Comparison of ENCODE assay signal across 8 mouse cellular contexts in the genomic region with DNA sequence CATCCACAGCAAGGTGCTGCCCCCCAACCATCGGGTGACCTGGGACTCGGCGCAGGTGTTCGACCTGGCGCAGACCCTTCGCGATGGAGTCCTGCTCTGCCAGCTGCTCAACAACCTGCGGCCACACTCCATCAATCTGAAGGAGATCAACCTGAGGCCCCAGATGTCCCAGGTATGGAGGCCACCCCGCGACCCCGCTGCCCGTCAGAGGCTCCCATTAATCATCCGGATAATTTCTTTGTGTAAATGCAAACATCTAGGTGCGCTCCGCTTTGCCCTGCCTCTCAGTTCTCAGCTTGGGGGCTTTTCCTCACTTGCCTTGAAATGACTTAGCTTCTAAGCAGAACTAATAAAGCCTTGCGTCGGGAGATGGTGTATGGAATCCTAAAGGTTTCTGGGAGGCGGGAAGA. TPM values are rescaled to one million over a fixed set of nuclear protein-coding genes. Genes with fewer than 3 reads are reported as not detected.
DNase-seq lines count a peak whose midpoint lies in the region; ATAC-seq and TF ChIP-seq lines count a peak whose summit lies in the region.

No protein-coding gene starts in this region.

- TF ChIP-seq CTCF in liver, embryonic 14.5 days (IDR thresholded peaks at IDR 0.05; ENCODE audit: low read depth): no peak

- H3K4me1 ChIP-seq in forebrain, embryonic 14.5 days (ENCODE audit: control insufficient read depth, insufficient read depth, low read length): no peaks in the 10 kb centered on the region
- peaks cover 0 to 3% of the 10 kb centered on the region in 2 experiments; a peak in 1 of 4 replicates for H3K4me1 ChIP-seq in liver, embryonic 14.5 days (replicated peaks; ENCODE audit: control insufficient read depth in 2 of 2, insufficient read depth in 2 of 2, low read length in 1 of 2)
- H3K4me1 ChIP-seq in stomach, embryonic 15.5 days: peaks cover 3% of the 10 kb centered on the region; the same call in 1 of the 2 replicates

- H3K36me3 ChIP-seq in forebrain, embryonic 14.5 days (ENCODE audit: control insufficient read depth, insufficient read depth, low read length): no peaks in the 10 kb centered on the region
- H3K36me3 ChIP-seq in liver, embryonic 14.5 days (replicated peaks; ENCODE audit: control insufficient read depth, insufficient read depth, low read depth): no peaks in the 10 kb centered on the region
- no peaks in the 10 kb centered on the region for H3K36me3 ChIP-seq in stomach, embryonic 15.5 days

- H3K4me2 ChIP-seq in forebrain, embryonic 14.5 days (ENCODE audit: low read length): peak overlapping the region; percentile 80
- H3K4me2 ChIP-seq in liver, embryonic 14.5 days (ENCODE audit: low read depth): peak overlapping the region; percentile 69
- H3K4me2 ChIP-seq in stomach, embryonic 15.5 days: peak overlapping the region; percentile 82

- H3K27me3 ChIP-seq in forebrain, embryonic 14.5 days (replicated peaks; ENCODE audit: control insufficient read depth, insufficient read depth, low read length): 0 out of 2 replicates have a peak, but pooled peaks cover 2% of the 10 kb centered on the region
- peaks cover 28% of the 10 kb centered on the region for H3K27me3 ChIP-seq in liver, embryonic 14.5 days (ENCODE audit: control insufficient read depth, insufficient read depth, low read length)
- no peaks in the 10 kb centered on the region for H3K27me3 ChIP-seq in stomach, embryonic 15.5 days (replicated peaks)

- H3K9ac ChIP-seq in forebrain, embryonic 14.5 days (ENCODE audit: low read length): peak overlapping the region; percentile 72
- H3K9ac ChIP-seq in liver, embryonic 14.5 days (replicated peaks): no peak overlapping the region
- H3K9ac ChIP-seq in stomach, embryonic 15.5 days: 0 out of 2 replicates have a peak overlapping the region, but pooled peaks have one; percentile 26

- no peak for DNase-seq in frontal cortex, postnatal 14 days (ENCODE audit: low spot score in 2 of 2)
- peak; percentile 22 for DNase-seq in 3T3-L1 (ENCODE audit: low read depth, low spot score)
- peak; percentile 42 for DNase-seq in forebrain, embryonic 14.5 days (ENCODE audit: low spot score)
- DNase-seq in liver, embryonic 14.5 days (ENCODE audit: low read depth in 3 of 3, low spot score in 3 of 3): no peak
- no peak for DNase-seq in MN1 (ENCODE audit: low spot score)
- DNase-seq in layer of hippocampus, adult 18-20 months (ENCODE audit: low spot score in 2 of 2): no peak

- H3K4me3 ChIP-seq in forebrain, embryonic 14.5 days (ENCODE audit: low read depth, low read length): peak overlapping the region; percentile 66
- H3K4me3 ChIP-seq in liver, embryonic 14.5 days (ENCODE audit: insufficient read depth in 1 of 2, low read depth in 2 of 2, low read length in 2 of 2): peak overlapping the region; percentile 46 to 50
- peak overlapping the region; percentile 70 for H3K4me3 ChIP-seq in stomach, embryonic 15.5 days (replicated peaks)

- under 1% methylated on average over 18 of the region's 18 CpGs for WGBS in forebrain, embryonic 14.5 days
- WGBS in liver, embryonic 14.5 days (ENCODE audit: insufficient replicate concordance): under 1% methylated on average over 18 of the region's 18 CpGs
- under 1% methylated on average over 18 of the region's 18 CpGs for WGBS in stomach, embryonic 15.5 days

- peak; percentile 5; the same call in 1 of the 2 replicates for ATAC-seq in frontal cortex, adult (ENCODE audit: low TSS enrichment)
- ATAC-seq in forebrain, embryonic 14.5 days: no peak
- ATAC-seq in liver, embryonic 14.5 days (ENCODE audit: insufficient read depth): no peak; the same call in 1 of the 2 replicates
- ATAC-seq in stomach, embryonic 15.5 days (ENCODE audit: insufficient read depth, low FRiP score, low read depth): no peak

- no peaks in the 10 kb centered on the region for H3K9me3 ChIP-seq in forebrain, embryonic 14.5 days (replicated peaks; ENCODE audit: control insufficient read depth, low read length)
- no peaks in the 10 kb centered on the region for H3K9me3 ChIP-seq in liver, embryonic 14.5 days (ENCODE audit: control insufficient read depth, low read length)
- H3K9me3 ChIP-seq in stomach, embryonic 15.5 days: no peaks in the 10 kb centered on the region

- TF ChIP-seq EP300 in liver, embryonic 14.5 days (IDR thresholded peaks at IDR 0.05; ENCODE audit: low read depth): no peak

- H3K27ac ChIP-seq in forebrain, embryonic 14.5 days (ENCODE audit: low read depth, low read length): peak overlapping the region; percentile 74
- H3K27ac ChIP-seq in liver, embryonic 14.5 days: no peak overlapping the region
- peak overlapping the region; percentile 84 for H3K27ac ChIP-seq in stomach, embryonic 15.5 days

RNA-seq across cellular contexts. Expression of gene Vav3, which starts 0.6 kb away (rescaled TPM):
- polyA plus RNA-seq in forebrain, embryonic 14.5 days (2014; fragmentation: Nextera tagmentation; extraction: Ambion mirVana): 7.4 and 7.5 TPM in 2 replicates
- polyA plus RNA-seq in liver, embryonic 14.5 days (2012; rRNA removed): 0.61 and 1.2 TPM in 2 replicates
- polyA plus RNA-seq in liver, embryonic 14.5 days (2014; fragmentation: Nextera tagmentation; extraction: Ambion mirVana): 2.5 and 2.8 TPM in 2 replicates
- polyA plus RNA-seq in stomach, embryonic 15.5 days (2015; fragmentation: Nextera tagmentation; extraction: Ambion mirVana): 14.9 and 17.5 TPM in 2 replicates
- total RNA-seq in layer of hippocampus, adult 18-20 months (2021): 10 to 100 TPM; 13.0 to 16.5 TPM

Comparison
In these comparisons a context has a peak if more than half of its experiments do, and no peak if none do; other contexts are left out.
1. DNase-seq: peak in 3T3-L1 (single experiment) and forebrain, embryonic 14.5 days (single experiment); none in frontal cortex, postnatal 14 days (0 of 2), liver, embryonic 14.5 days (0 of 3), MN1 (single experiment) and layer of hippocampus, adult 18-20 months (0 of 2).
2. Peak in every context shown above with its lines, with median percentiles within 50 percentile points of each other: H3K4me2 ChIP-seq and H3K4me3 ChIP-seq.